Mouse (Mus musculus) stomach, embryonic 14.5 days (tissue): ENCODE data around the gene Lcn5. TPM values are rescaled to one million over a fixed set of nuclear protein-coding genes. Genes with fewer than 3 reads are reported as not detected.

Experiments
- ATAC-seq: fragments of 200-750 bp; cut with Nextera tagmentation; 2 replicates; pipeline ENCODE4 v1.8.0; 2017; ENCODE audit warnings: low read depth, moderate TSS enrichment; ENCODE audit not compliant: insufficient number of reproducible peaks, insufficient read depth, low FRiP score
- H3K27ac ChIP-seq: fragments of 300-500 bp; sonication (generic); 2 replicates; pipeline ENCODE4 v1.5.1; 2014; ENCODE audit warnings: mild to moderate bottlenecking, low read length, moderate library complexity, mixed read lengths
- H3K27me3 ChIP-seq: fragments of 300-500 bp; sonication (generic); 2 replicates; pipeline ENCODE4 v1.6.1; 2014; ENCODE audit warnings: low read length, control low read depth, mixed read lengths; ENCODE audit not compliant: control insufficient read depth, insufficient read depth
- H3K36me3 ChIP-seq: fragments of 300-500 bp; sonication (generic); 2 replicates; pipeline ENCODE4 v1.6.1; 2014; ENCODE audit warnings: mild to moderate bottlenecking, control low read depth, low read length, moderate library complexity, mixed read lengths; ENCODE audit not compliant: control insufficient read depth, insufficient read depth
- H3K4me1 ChIP-seq: fragments of 300-500 bp; sonication (generic); 2 replicates; pipeline ENCODE4 v1.6.1; 2014; ENCODE audit warnings: low read length, control low read depth, mixed read lengths; ENCODE audit not compliant: control insufficient read depth, insufficient read depth
- H3K4me2 ChIP-seq: fragments of 300-500 bp; sonication (generic); replicated peaks from 2 replicates; pipeline ENCODE4 v1.6.1; 2014; ENCODE audit warnings: low read depth, low read length, control low read depth
- H3K4me3 ChIP-seq: fragments of 300-500 bp; sonication (generic); 2 replicates; pipeline ENCODE4 v1.5.1; 2014; ENCODE audit warnings: low read depth, low read length, control low read depth
- H3K9ac ChIP-seq: fragments of 300-500 bp; sonication (generic); replicated peaks from 2 replicates; pipeline ENCODE4 v1.6.1; 2014; ENCODE audit warnings: low read depth, mild to moderate bottlenecking, control low read depth, low read length, moderate library complexity, mixed read lengths
- H3K9me3 ChIP-seq: fragments of 300-500 bp; sonication (generic); 2 replicates; pipeline ENCODE4 v1.6.1; 2016; ENCODE audit warnings: low read depth, low read length, control low read depth; ENCODE audit not compliant: control insufficient read depth
- WGBS: fragments of 180-500 bp; shearing (Covaris S2); extraction: QIAGEN DNeasy Blood & Tissue Kit; methylation state at CpG from one replicate; pipeline ENCODE4 v1.1.7; 2014; 5-methylcytosine and 5-hydroxymethylcytosine counted together
- polyA plus RNA-seq: library from polyadenylated mRNA; unstranded; fragments of >200 nt; fragmentation: Nextera tagmentation; extraction: Ambion mirVana; gene quantifications from 2 replicates; pipeline ENCODE4 v1.2.1, GENCODE M21; 2014

Gene Lcn5
- polyA plus RNA-seq, 1 experiment from 2014 or later, result not detected

- Histone ChIP-seq H3K4me3 (no peak overlapping the region), H3K27me3 (no peaks in the 10 kb centered on the region), H3K9me3 (no peaks in the 10 kb centered on the region), H3K36me3 (no peaks in the 10 kb centered on the region), H3K27ac (no peak overlapping the region), H3K9ac (no peak overlapping the region), H3K4me1 (no peaks in the 10 kb centered on the region), H3K4me2 (no peak overlapping the region)
- 82% methylated on average over 8 of the region's 8 CpGs for WGBS
- ATAC-seq, result no peak
Measured at GRCm38 (mm10) chr2:25660279-25660678, 2.5 kb downstream of the Lcn5 start.

- Histone ChIP-seq H3K9ac (no peak overlapping the region), H3K36me3 (no peaks in the 10 kb centered on the region), H3K4me1 (no peaks in the 10 kb centered on the region), H3K9me3 (no peaks in the 10 kb centered on the region), H3K27ac (no peak overlapping the region), H3K27me3 (no peaks in the 10 kb centered on the region), H3K4me2 (no peak overlapping the region), H3K4me3 (no peak overlapping the region)
- 80% methylated on average over 6 of the region's 6 CpGs for WGBS
- ATAC-seq, result no peak
Measured at GRCm38 (mm10) chr2:25661245-25661970, 3.7 kb downstream of the Lcn5 start.

- Histone ChIP-seq H3K4me3 (no peak overlapping the region), H3K27me3 (no peaks in the 10 kb centered on the region), H3K36me3 (no peaks in the 10 kb centered on the region), H3K4me2 (no peak overlapping the region), H3K9ac (no peak overlapping the region), H3K9me3 (no peaks in the 10 kb centered on the region), H3K4me1 (no peaks in the 10 kb centered on the region), H3K27ac (no peak overlapping the region)
- ATAC-seq, result no peak
- 57% methylated on average over 1 of the region's 1 CpGs for WGBS
Measured at GRCm38 (mm10) chr2:25663511-25663910, 5.8 kb downstream of the Lcn5 start.

GRCm38 (mm10) chr2:25664125-25664524, 6.4 kb downstream of the Lcn5 start:
- Histone ChIP-seq H3K36me3 (no peaks in the 10 kb centered on the region), H3K4me2 (no peak overlapping the region), H3K4me1 (no peaks in the 10 kb centered on the region), H3K9ac (no peak overlapping the region), H3K4me3 (no peak overlapping the region), H3K27me3 (no peaks in the 10 kb centered on the region), H3K9me3 (no peaks in the 10 kb centered on the region), H3K27ac (no peak overlapping the region)
- WGBS, result 84% methylated on average over 5 of the region's 5 CpGs
- no peak for ATAC-seq

- Histone ChIP-seq H3K4me1 (no peaks in the 10 kb centered on the region), H3K27ac (no peak overlapping the region), H3K36me3 (no peaks in the 10 kb centered on the region), H3K4me2 (no peak overlapping the region), H3K4me3 (no peak overlapping the region), H3K9me3 (no peaks in the 10 kb centered on the region), H3K9ac (no peak overlapping the region), H3K27me3 (no peaks in the 10 kb centered on the region)
- 70% methylated on average over 1 of the region's 1 CpGs for WGBS
- ATAC-seq, result no peak
Measured at GRCm38 (mm10) chr2:25666516-25666915, 8.8 kb downstream of the Lcn5 start.

GRCm38 (mm10) chr2:25676486-25676885, 18.7 kb downstream of the Lcn5 start, which contains the start of gene Lcn6:
Gene Lcn6 (plus strand): TSS chr2:25676786.
- Histone ChIP-seq H3K36me3 (no peaks in the 10 kb centered on the region), H3K27me3 (no peaks in the 10 kb centered on the region), H3K4me2 (no peak within 1 kb of the TSS), H3K4me1 (no peaks in the 10 kb centered on the region), H3K9me3 (no peaks in the 10 kb centered on the region), H3K27ac (no peak within 1 kb of the TSS), H3K9ac (no peak within 1 kb of the TSS), H3K4me3 (no peak within 1 kb of the TSS)
- 90% methylated on average over 3 of the region's 3 CpGs for WGBS
- ATAC-seq, result no peak

GRCm38 (mm10) chr2:25679559-25679958, 21.8 kb downstream of the Lcn5 start:
- H3K27ac ChIP-seq, result no peak overlapping the region
- no peak overlapping the region for H3K4me2 ChIP-seq
- no peaks in the 10 kb centered on the region for H3K4me1 ChIP-seq
- no peak for ATAC-seq
- H3K4me3 ChIP-seq, result no peak overlapping the region
- H3K36me3 ChIP-seq, result no peaks in the 10 kb centered on the region
- H3K9ac ChIP-seq, result no peak overlapping the region
- H3K9me3 ChIP-seq, result no peaks in the 10 kb centered on the region
- 77% methylated on average over 6 of the region's 6 CpGs for WGBS
- no peaks in the 10 kb centered on the region for H3K27me3 ChIP-seq

- H3K4me3 ChIP-seq, result no peak within 1 kb of the TSS
- H3K9ac ChIP-seq, result no peak within 1 kb of the TSS
- no peak within 1 kb of the TSS for H3K4me2 ChIP-seq
- no peaks in the 10 kb centered on the region for H3K9me3 ChIP-seq
- H3K27me3 ChIP-seq, result no peaks in the 10 kb centered on the region
- H3K27ac ChIP-seq, result no peak within 1 kb of the TSS
- no peaks in the 10 kb centered on the region for H3K4me1 ChIP-seq
- 73% methylated on average over 2 of the region's 2 CpGs for WGBS
- H3K36me3 ChIP-seq, result no peaks in the 10 kb centered on the region
- ATAC-seq, result no peak
Measured at GRCm38 (mm10) chr2:25682426-25682825, 24.7 kb downstream of the Lcn5 start, which contains the start of gene Lcn10. Gene Lcn10 (plus strand): TSS chr2:25682726.

- Histone ChIP-seq H3K27me3 (no peaks in the 10 kb centered on the region), H3K4me1 (no peaks in the 10 kb centered on the region), H3K9ac (no peak overlapping the region), H3K9me3 (no peaks in the 10 kb centered on the region), H3K4me3 (no peak overlapping the region), H3K36me3 (no peaks in the 10 kb centered on the region), H3K27ac (no peak overlapping the region), H3K4me2 (no peak overlapping the region)
- WGBS, result 68% methylated on average over 4 of the region's 4 CpGs
- ATAC-seq, result no peak
Measured at GRCm38 (mm10) chr2:25686941-25687340, 29.2 kb downstream of the Lcn5 start.
